Mouse (Mus musculus) cerebellum, adult 2 months (tissue): ENCODE measurements at regions not wholly inside any gene's neighbourhood (a gene's known extent, or its start where the extent isn't known, plus 50 kb on each side); places are given as distances from the start of the nearest gene placed in this dataset.

Source experiments
- CTCF ChIP-seq: fragments of 200-500 bp; IDR thresholded peaks from 2 replicates; pipeline ENCODE4 v1.5.1; 2011; ENCODE audit warnings: low read depth, mild to moderate bottlenecking, control low read depth, low read length, moderate library complexity, borderline replicate concordance; ENCODE audit not compliant: insufficient read depth
- POLR2A ChIP-seq: fragments of 200-500 bp; IDR thresholded peaks from 2 replicates; pipeline ENCODE4 v1.6.1; 2011; ENCODE audit warnings: low read length, control low read depth, borderline replicate concordance; ENCODE audit not compliant: insufficient read depth

GRCm38 (mm10) chr5:91861440-91862187, 101.3 kb downstream of the Rchy1 start:
- no peak for TF ChIP-seq POLR2A
- 0 out of 2 replicates have a peak, but pooled peaks have one; percentile 3 for TF ChIP-seq CTCF
